Mouse (Mus musculus) layer of hippocampus, postnatal 25 days (tissue): Measurements from ENCODE around the gene Ndufaf2. TPM values are rescaled to one million over a fixed set of nuclear protein-coding genes. Genes with fewer than 3 reads are reported as not detected.

Source experiments
- DNase-seq, 2 experiments: peaks; one replicate each; pipeline ENCODE4 v3.0.0; 2022; ENCODE audit warnings: mixed read lengths in 2 of 2, low spot score in 1 of 2; ENCODE audit errors: extremely low spot score in 1 of 2
- total RNA-seq, 2 experiments: library from RNA; stranded (reverse); gene quantifications; 2 replicates each; pipeline ENCODE4 v1.2.3; 2021

Gene Ndufaf2
- total RNA-seq, result 10 to 100 TPM; 21.2 to 22.1 TPM

DNA sequence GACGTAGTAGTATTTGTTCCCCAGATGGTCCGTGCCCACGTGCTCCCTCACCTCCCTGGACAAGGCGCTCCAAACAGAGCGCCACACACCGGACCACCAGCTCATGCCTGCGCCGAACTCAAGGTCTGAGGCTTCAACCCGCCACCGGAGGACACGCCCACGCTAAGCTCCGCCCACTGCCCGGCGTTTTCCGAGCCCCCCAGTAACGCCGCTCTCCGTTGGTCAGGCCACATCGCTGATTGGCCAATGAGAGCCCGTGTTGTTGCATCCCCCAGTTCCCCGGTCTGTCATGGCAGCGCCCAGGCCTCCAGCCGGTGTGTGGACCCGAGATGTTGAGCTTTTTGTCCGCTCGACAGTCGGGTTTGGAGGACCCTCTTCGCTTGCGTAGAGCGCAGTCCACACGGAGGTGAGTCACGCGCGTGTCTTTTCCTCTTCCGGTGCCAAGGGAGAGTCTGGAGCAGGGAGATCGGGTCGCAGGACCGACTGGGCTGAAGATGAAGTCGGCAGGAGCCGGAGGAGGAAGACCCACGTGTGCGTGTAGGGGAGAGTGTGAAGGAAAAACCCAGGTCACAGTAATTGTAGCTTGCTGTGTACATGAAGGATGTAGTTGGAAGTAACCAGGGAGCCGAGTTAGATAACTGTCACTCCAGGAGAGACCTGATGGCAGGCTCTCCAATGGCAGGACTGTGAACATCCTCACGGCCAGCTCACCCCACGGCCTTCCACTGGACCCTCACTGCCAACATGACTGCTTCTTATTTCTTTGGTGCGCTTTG is at the start of gene Ndufaf2, which contains the start of gene Ercc8:
Gene Ndufaf2, minus strand, starts transcription at position 159 of the 776 bp plus-strand sequence.
Gene Ercc8, plus strand, starts transcription at position 267 of the 776 bp plus-strand sequence.
- peak; percentile 91 to 98 for DNase-seq

- DNase-seq, result no peak
Observed at GRCm38 (mm10) chr13:108208090-108208489, 49.7 kb upstream of the Ndufaf2 start.

- no peak for DNase-seq
Observed at GRCm38 (mm10) chr13:108207447-108207846, 49.0 kb upstream of the Ndufaf2 start.

DNA sequence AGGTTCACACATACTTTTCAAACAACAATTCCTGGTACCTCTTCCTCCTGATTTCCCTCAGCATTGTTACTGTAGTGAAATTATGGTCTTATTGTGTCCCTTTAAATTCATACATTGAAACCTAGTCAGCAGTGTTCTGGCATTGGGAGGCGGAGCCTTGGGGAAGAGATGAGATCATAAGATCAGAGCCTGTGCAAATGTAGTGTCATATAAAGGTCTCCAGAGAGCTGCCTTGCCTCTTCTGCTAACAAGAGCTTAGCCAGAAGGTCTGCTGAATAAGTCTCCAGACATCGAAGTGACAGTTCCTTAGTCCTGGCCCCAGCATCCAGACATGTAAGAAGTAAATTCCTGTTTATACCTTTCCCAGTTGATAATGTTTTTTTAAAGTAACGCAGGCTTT is 46.4 kb upstream of the Ndufaf2 start:
- DNase-seq, result no peak

DNA sequence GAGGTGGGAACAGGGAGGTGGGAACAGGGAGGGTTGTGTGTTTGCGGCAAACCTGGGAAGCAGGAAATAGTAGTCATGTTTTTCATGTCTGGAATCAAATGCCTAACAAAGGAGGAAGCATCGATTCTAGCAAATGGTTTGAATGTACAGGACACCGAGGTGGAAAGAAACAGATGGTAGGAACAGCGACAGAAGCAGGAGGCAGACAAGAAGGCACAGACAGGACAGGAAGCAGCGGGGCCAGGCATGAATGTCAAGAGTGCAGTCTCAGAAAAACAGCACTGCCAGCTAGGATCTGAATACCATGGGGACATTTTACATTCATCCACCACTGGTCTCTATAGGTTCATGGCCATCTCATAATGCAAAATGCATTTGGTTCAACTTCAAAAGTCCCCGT is 37.1 kb upstream of the Ndufaf2 start:
- DNase-seq, result no peak

DNA sequence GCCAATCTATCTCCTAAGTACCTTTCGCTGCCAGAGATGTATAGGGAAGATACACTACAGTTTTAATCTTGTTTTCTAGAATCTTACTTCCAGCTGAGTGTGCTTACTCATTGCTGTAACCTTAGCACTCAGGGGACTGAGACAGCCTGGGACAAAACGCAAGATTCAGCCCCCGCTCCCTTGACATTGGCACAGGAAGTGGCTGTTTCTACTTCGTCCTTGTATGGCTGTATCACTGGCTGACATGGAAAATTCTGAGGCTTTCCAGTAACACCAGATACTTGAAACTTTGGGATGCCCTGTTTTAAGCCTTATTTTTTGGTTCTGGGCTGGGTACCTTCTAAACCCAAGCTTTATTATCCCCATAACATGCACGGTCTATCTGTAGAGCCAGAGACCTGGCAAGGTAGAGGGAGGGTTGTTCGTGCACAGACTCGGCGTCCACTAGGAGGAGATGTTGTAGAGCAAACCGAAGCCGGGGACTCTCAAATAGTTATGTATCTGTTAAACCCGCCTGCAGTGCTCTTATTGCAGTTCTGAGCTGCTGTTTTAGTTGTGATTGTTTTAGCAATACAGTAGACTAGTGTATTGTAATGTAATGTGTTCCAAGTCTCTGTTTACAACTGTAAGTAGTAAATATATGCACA is 32.8 kb upstream of the Ndufaf2 start:
- DNase-seq, result peak; percentile 33 to 59

- DNase-seq, result no peak
Observed at GRCm38 (mm10) chr13:108187994-108188393, 29.6 kb upstream of the Ndufaf2 start.

DNA sequence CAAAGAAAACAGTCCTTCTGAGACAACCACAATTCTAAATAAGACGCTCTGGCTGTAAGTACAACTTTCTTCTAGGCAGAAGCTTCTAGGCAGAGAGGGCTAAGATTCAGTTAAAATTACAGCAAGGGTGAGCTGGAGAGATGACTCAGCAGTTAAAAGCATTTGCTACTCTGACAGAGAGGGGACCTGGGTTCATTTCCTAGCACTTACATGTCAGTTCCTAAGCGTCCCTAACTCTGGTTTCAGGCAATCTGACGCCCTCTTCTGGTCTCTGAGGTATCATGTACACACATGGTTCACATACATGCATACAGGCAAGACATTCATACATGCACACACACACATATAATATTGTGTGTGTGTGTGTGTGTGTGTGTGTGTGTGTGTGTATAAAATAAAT is 27.1 kb upstream of the Ndufaf2 start:
- DNase-seq, result no peak

- DNase-seq, result no peak
Observed at GRCm38 (mm10) chr13:108184743-108185255, 26.4 kb upstream of the Ndufaf2 start.

- DNase-seq, result no peak
Observed at GRCm38 (mm10) chr13:108180821-108181220, 22.4 kb upstream of the Ndufaf2 start.

- DNase-seq, result no peak
Observed at GRCm38 (mm10) chr13:108179618-108180017, 21.2 kb upstream of the Ndufaf2 start.

GRCm38 (mm10) chr13:108170511-108170910 is 12.1 kb upstream of the Ndufaf2 start:
- DNase-seq, result no peak

- DNase-seq, result no peak
Observed at GRCm38 (mm10) chr13:108170002-108170401, 11.6 kb upstream of the Ndufaf2 start.

DNA sequence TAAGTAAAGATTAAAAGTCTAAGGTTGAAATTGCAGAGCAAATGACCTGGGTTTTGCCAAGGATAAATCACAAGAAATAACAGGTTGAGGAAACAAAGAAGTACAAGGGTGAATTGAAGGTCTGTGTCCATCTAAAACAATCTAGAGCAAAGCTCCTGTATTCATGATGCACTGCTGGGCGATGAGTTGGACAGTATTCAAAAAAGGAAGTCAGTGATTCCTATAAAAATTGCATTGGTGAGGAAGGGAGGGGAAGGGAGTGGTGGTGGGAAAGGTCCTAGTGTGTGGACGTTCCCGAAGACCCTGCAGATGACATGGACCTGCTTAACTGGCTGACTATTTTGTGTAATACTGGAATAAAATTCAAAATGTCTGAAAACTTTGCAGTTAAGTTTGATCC is 6.2 kb upstream of the Ndufaf2 start:
- no peak for DNase-seq

DNA sequence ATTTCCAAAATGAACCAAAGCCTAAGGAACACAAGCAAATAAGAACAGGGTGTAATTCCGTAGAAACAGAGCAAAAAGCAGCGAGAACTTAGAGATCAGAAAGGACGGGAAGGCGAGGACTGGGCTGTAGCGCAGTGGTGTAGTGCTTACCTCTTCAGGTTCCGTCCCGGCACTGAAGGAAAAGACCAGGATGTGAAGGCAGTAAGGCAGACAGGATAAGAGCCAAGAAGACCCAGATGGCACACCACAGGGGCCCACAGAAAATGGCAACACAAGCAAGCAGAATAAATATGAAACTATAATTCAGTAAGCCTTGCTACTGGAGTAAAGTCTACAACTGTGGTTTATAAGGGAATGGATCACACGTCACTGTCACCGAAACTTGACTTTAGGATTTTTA is 5.5 kb upstream of the Ndufaf2 start:
- DNase-seq, result no peak

- no peak for DNase-seq
Observed at GRCm38 (mm10) chr13:108159963-108160362, 1.5 kb upstream of the Ndufaf2 start.

DNA sequence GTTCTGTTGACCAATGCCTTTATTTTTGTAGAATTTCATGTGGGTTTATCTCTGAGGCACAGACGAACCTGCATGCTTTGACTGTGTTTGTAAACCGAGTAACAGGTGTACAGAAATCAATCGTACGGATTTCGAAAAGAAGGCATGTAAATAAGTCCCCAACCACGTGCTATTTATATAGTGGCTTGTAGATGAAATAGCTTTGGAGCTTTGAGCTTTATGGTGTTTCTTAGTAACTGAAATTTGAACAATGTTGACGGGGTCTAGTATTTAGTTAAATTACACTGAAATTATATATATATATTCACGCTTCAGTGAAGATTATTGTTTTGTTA is 785 bp upstream of the Ndufaf2 start:
- no peak for DNase-seq

DNA sequence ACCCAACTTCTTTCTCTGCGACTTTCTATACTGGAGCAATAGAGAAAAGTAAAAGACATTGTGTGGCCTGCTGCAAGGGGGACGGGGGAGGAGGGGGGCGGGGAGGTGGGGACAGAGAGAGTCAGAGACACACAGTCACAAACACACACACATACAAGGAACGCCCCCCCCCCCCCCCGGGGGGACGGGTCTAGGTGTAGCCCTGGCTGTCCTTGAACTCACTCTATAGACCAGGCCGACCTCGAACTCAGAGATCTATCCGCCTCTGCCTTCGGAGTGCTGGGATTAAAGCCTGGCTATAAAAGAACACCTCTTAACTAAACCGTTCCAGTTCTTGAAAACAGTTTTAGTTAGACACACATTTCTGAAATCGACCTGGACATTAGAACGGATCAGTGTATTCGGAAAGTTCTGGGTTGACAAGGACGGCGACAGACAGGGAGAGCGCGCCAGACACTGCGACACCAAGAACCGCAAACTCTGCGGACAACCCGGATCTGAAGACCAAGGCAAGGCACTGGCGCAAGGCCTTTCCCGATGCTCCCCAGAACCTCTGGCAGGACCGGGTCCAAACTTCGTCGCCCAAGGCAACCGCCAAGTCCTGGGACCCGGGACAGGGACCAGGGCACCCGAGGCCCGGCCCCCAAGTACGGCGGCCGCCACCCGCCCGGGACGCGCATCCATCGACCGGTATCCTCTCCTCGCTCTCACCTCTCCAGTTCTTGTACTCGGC is 525 bp downstream of the Ndufaf2 start:
- peak in 1 of 2 experiments; percentile 20 for DNase-seq

DNA sequence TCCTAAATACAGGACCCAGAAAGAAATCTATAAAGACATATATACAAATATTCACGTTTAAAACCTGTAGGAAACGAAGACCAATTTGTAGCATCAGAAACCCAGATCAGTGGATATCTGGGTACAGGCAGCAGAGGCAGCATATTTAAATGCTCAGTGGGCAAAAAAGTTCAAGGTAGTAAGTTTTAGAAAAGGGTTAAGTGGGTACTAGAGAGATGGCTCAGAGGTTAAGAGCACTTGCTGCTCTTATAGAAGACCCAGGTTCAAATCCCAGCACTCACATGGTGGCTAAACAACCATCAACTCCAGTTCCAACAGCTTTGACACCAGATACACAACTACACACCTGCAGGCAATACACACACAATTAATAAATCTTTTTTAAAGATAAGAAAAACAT is 1.3 kb downstream of the Ndufaf2 start:
- no peak for DNase-seq

DNA sequence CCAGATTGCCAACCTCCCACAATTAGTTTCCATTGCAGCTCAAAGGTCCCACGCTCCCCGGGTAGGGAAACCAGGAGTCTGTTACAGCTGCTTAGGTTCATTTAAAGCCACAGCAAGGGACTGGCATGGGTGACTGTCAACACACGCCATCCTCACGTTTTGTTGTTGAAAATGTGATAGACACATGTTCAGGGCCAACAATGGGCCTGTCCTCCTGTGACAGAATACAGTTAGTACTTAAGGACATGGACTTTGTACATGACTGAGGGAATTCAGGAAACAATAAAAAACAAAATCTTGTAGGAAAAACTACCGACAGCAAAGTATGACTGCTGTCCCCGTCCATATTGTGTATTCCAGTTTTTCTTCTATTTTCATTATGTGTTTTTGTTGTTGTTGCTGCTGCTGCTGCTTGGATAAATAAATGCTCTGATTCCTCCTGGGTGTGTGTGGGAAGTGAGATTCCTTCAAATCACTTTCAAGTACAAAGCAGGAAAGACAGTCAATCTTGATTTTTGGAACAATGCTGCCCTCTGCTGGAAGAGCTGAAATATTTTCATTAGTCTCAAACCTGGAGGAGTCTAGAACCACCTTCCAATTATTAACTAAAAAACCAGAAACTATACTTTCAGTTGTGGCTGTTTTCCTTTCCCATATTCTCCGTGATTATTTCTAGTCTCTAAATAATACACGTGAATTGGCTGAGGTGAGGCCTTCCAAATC is 5.6 kb downstream of the Ndufaf2 start:
- peak in 1 of 2 experiments; percentile 71 for DNase-seq
